Mouse (Mus musculus): ENCODE data around the gene Gpbp1. TPM values are rescaled to one million over a fixed set of nuclear protein-coding genes. Genes with fewer than 3 reads are reported as not detected.

The Gpbp1 gene
- 10 to 100 TPM; 68.5 to 95.7 (median 88.4) TPM for total RNA-seq (2022)

GRCm38 (mm10) chr13:111489802-111490723 lies at the start of gene Gpbp1:
Gpbp1 (minus strand) TSS chr13:111490111.
- DNase-seq, result peak; percentile 100

- DNase-seq, result no peak
These were observed 47.8 kb upstream of the Gpbp1 start for GRCm38 (mm10) chr13:111537718-111538117.

GRCm38 (mm10) chr13:111536207-111536887 lies 46.4 kb upstream of the Gpbp1 start:
- DNase-seq, result no peak

GRCm38 (mm10) chr13:111534131-111534530 lies 44.2 kb upstream of the Gpbp1 start:
- DNase-seq, result no peak

GRCm38 (mm10) chr13:111532178-111532948 lies 42.5 kb upstream of the Gpbp1 start:
- DNase-seq, result peak; percentile 14

GRCm38 (mm10) chr13:111531701-111532100 lies 41.8 kb upstream of the Gpbp1 start:
- no peak for DNase-seq

- DNase-seq, result no peak
These were observed 34.4 kb upstream of the Gpbp1 start for GRCm38 (mm10) chr13:111524277-111524676.

GRCm38 (mm10) chr13:111522336-111522735 lies 32.4 kb upstream of the Gpbp1 start:
- no peak for DNase-seq

- DNase-seq, result no peak
These were observed 30.5 kb upstream of the Gpbp1 start for GRCm38 (mm10) chr13:111520456-111520855.

- no peak for DNase-seq
These were observed 28.4 kb upstream of the Gpbp1 start for GRCm38 (mm10) chr13:111518332-111518731.

GRCm38 (mm10) chr13:111516385-111517150 lies 26.7 kb upstream of the Gpbp1 start:
- no peak for DNase-seq

GRCm38 (mm10) chr13:111509385-111509784 lies 19.5 kb upstream of the Gpbp1 start:
- DNase-seq, result no peak

GRCm38 (mm10) chr13:111508645-111509044 lies 18.7 kb upstream of the Gpbp1 start:
- DNase-seq, result no peak

- no peak for DNase-seq
These were observed 4.6 kb upstream of the Gpbp1 start for GRCm38 (mm10) chr13:111494330-111495029.

GRCm38 (mm10) chr13:111491046-111491756 lies 1.3 kb upstream of the Gpbp1 start:
- DNase-seq, result no peak

- no peak for DNase-seq
These were observed 459 bp downstream of the Gpbp1 start for GRCm38 (mm10) chr13:111489502-111489801.

GRCm38 (mm10) chr13:111488651-111489501 lies 1.0 kb downstream of the Gpbp1 start:
- DNase-seq, result peak; percentile 23

GRCm38 (mm10) chr13:111477695-111478094 lies 12.2 kb downstream of the Gpbp1 start:
- DNase-seq, result no peak

GRCm38 (mm10) chr13:111470562-111471237 lies 19.2 kb downstream of the Gpbp1 start:
- DNase-seq, result no peak
